ENCODE assay signal across 8 mouse cellular contexts in the genomic region with DNA sequence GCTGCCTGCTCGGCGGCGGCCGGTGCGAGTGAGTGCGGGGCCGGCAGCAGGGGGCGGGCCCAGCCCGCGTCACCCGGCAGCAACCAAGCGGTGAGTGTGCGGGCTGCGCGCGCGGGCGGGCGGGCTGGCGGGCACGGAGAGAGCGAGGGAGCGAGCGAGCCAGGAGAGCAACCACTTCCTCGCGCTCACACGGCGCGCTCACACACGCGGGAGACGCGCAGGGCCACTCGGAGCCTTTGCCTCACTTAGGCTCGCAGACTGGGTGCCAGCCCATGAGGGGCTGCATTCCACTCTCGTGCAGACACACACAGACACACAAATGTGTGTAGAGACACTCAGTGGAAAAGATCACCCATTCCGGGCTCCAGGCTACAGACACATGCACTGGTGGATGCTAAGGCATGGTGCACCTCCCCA. TPM values are rescaled to one million over a fixed set of nuclear protein-coding genes. Genes with fewer than 3 reads are reported as not detected.
DNase-seq lines count a peak whose midpoint lies in the region; ATAC-seq and TF ChIP-seq lines count a peak whose summit lies in the region.

Gene Doc2b (minus strand): TSS at position 21 of the 417 bp plus-strand sequence.

- peak within 1 kb of the TSS; percentile 60 for H3K4me2 ChIP-seq in midbrain, postnatal 0 days (ENCODE audit: low read depth, low read length, poor library complexity, severe bottlenecking)

- 4% methylated on average over 37 of the region's 37 CpGs for WGBS in forebrain, embryonic 10.5 days
- WGBS in limb, embryonic 10.5 days: 7% methylated on average over 37 of the region's 37 CpGs
- 2% methylated on average over 28 of the region's 37 CpGs for WGBS in midbrain, postnatal 0 days

- H3K4me3 ChIP-seq in forebrain, embryonic 10.5 days: peak within 1 kb of the TSS; percentile 55
- H3K4me3 ChIP-seq in limb, embryonic 10.5 days: peak within 1 kb of the TSS; percentile 53
- peak within 1 kb of the TSS; percentile 56 for H3K4me3 ChIP-seq in midbrain, postnatal 0 days (ENCODE audit: low read depth, low read length)

- peak within 1 kb of the TSS; percentile 65; the same call in 1 of the 2 replicates for H3K27ac ChIP-seq in forebrain, embryonic 10.5 days
- peak within 1 kb of the TSS; percentile 73 for H3K27ac ChIP-seq in limb, embryonic 10.5 days
- no peak within 1 kb of the TSS for H3K27ac ChIP-seq in midbrain, postnatal 0 days (ENCODE audit: low read depth, low read length)

- H3K9me3 ChIP-seq in forebrain, embryonic 10.5 days: no peaks in the 10 kb centered on the region
- no peaks in the 10 kb centered on the region for H3K9me3 ChIP-seq in limb, embryonic 10.5 days (replicated peaks)
- H3K9me3 ChIP-seq in midbrain, postnatal 0 days (ENCODE audit: low read length): no peaks in the 10 kb centered on the region

- peaks cover 25% of the 10 kb centered on the region for H3K4me1 ChIP-seq in forebrain, embryonic 10.5 days
- H3K4me1 ChIP-seq in limb, embryonic 10.5 days: peaks cover 22% of the 10 kb centered on the region
- H3K4me1 ChIP-seq in midbrain, postnatal 0 days (ENCODE audit: insufficient read depth, low read length): 0 out of 2 replicates have a peak, but pooled peaks cover 3% of the 10 kb centered on the region

- DNase-seq in gastrocnemius, postnatal 14 days: peak; percentile 17
- no peak for DNase-seq in gastrocnemius, adult 8-10 months (ENCODE audit: low spot score in 2 of 2)
- DNase-seq in adrenal gland, postnatal 4 days (ENCODE audit: low spot score in 2 of 2): no peak
- no peak for DNase-seq in forebrain, embryonic 10.5 days (ENCODE audit: extremely low spot score, low spot score)
- peak; percentile 23 for DNase-seq in induced T-regulatory cell, adult 2 months (ENCODE audit: low read depth)
- peak; percentile 60 for DNase-seq in limb, embryonic 10.5 days (ENCODE audit: low spot score)
- DNase-seq in midbrain, postnatal 0 days (ENCODE audit: low spot score): peak; percentile 63

- intact Hi-C loops in gastrocnemius, postnatal 14 days (cut with DNase I; ENCODE audit: low total_unique reads): no loop called here

- peak within 1 kb of the TSS; percentile 74 for H3K9ac ChIP-seq in midbrain, postnatal 0 days (replicated peaks; ENCODE audit: low read length, poor library complexity, severe bottlenecking)

- peaks cover 89% of the 10 kb centered on the region for H3K27me3 ChIP-seq in forebrain, embryonic 10.5 days (ENCODE audit: poor library complexity, severe bottlenecking)
- peaks cover 88% of the 10 kb centered on the region for H3K27me3 ChIP-seq in limb, embryonic 10.5 days (ENCODE audit: low read depth, poor library complexity, severe bottlenecking)
- no peaks in the 10 kb centered on the region for H3K27me3 ChIP-seq in midbrain, postnatal 0 days (ENCODE audit: insufficient read depth, low read length)

- no peak for TF ChIP-seq CTCF in midbrain, postnatal 0 days (IDR thresholded peaks at IDR 0.05)

- peak; percentile 85 for ATAC-seq in midbrain, postnatal 0 days (ENCODE audit: low FRiP score)
- no peak for ATAC-seq in activated CD4-positive, CD25-positive, alpha-beta regulatory T cell, adult 4 months

- no peaks in the 10 kb centered on the region for H3K36me3 ChIP-seq in forebrain, embryonic 10.5 days (replicated peaks)
- no peaks in the 10 kb centered on the region for H3K36me3 ChIP-seq in limb, embryonic 10.5 days
- H3K36me3 ChIP-seq in midbrain, postnatal 0 days (ENCODE audit: insufficient read depth, low read length): no peaks in the 10 kb centered on the region

RNA-seq across cellular contexts. Expression of gene Doc2b, which starts in this region (rescaled TPM):
- total RNA-seq in gastrocnemius, postnatal 14 days (2021): 1 to 10 TPM in 1 of 2 experiments, under 1 TPM in 1; 0.53 to 1.8 TPM
- total RNA-seq in gastrocnemius, adult 8-10 months (2022): 1 to 10 TPM in 2 of 4 experiments, under 1 TPM in 2; 0.41 to 1.4 (median 0.78) TPM
- 10 to 100 TPM; 30.9 to 35.2 TPM for total RNA-seq in adrenal gland, postnatal 4 days (2021)
- polyA plus RNA-seq in forebrain, embryonic 10.5 days (2016; fragmentation: Nextera tagmentation; extraction: Ambion mirVana): 0.10 and 0.17 TPM in 2 replicates
- polyA plus RNA-seq in limb, embryonic 10.5 days (2016; fragmentation: Nextera tagmentation; extraction: Ambion mirVana): 0.06 and 0.20 TPM in 2 replicates
- total RNA-seq in midbrain, postnatal 0 days (2014; rRNA removed): 23.0 and 27.7 TPM in 2 replicates
- polyA plus RNA-seq in midbrain, postnatal 0 days (2015; fragmentation: Nextera tagmentation; extraction: Ambion mirVana): 6.9 and 8.0 TPM in 2 replicates
- polyA plus RNA-seq in activated CD4-positive, CD25-positive, alpha-beta regulatory T cell, adult 4 months (2017; shearing (Covaris generic)): not detected

Comparison
In these comparisons a context has a peak if more than half of its experiments do, and no peak if none do; other contexts are left out.
1. DNase-seq: peak in gastrocnemius, postnatal 14 days (single experiment), induced T-regulatory cell, adult 2 months (single experiment) and midbrain, postnatal 0 days (single experiment); none in gastrocnemius, adult 8-10 months (0 of 2), adrenal gland, postnatal 4 days (0 of 2) and forebrain, embryonic 10.5 days (single experiment).
2. Peak in DNase-seq, H3K4me3 ChIP-seq and H3K27ac ChIP-seq in limb, embryonic 10.5 days; RNA of the gene not detected or under 1 TPM.
3. Peak in every context shown above with its lines, with median percentiles within 50 percentile points of each other: H3K4me3 ChIP-seq.